Mouse (Mus musculus): ENCODE measurements at regions not wholly inside any gene's neighbourhood (a gene's known extent, or its start where the extent isn't known, plus 50 kb on each side); places are given as distances from the start of the nearest gene placed in this dataset.

DNA sequence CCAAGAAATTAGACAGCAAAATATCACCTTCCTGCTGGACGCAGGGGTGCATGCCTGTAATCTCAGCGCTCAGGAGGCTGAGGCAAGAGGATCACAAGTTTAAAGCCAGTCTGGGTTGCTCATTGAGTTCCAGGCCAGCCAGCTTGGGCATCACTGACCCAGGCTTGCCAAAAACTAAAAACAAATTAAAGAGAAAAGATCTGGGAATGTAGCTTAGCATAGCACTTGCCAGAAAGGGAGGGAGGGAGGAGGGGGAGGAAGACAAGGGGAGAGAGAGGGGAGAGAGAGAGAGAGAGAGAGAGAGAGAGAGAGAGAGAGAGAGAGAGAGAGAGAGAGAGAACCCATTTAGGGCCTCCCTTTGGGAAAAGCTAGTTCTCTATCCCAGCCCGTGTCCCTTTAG, 112.7 kb upstream of the Thy1 start:
- DNase-seq = no peak

DNA sequence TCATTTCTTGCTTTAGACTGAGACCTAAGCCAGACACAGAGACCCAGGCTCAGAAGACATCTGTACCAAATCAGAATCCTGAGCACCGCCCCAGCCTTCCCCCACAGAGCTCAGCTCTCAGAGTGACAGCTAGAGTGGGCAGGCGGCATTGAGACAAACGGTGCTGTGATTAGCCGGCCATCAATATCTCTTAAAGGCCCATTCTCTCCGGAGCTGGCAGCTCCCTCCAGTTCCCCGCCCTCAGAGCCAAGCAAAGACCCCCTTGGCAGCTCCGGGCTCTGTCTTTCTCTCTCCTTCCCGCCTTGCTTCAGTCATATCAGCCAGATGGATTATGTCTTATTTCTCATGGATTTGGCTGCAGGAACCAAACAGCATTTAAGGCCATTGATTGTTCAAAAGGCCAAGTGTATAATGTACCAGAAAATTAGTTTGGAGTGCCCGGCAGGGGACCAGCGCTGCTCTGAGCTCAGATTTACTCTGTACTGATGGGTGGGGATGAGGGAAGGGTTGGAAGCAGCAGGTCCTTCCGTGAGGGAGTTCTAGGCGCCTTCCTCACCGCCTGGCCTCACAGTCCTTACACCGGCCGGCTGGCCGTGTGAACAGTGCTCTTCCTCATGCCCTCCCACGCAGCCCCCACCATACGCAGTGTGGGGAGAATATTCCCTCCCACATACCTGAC, 109.0 kb upstream of the Thy1 start:
- no peak for DNase-seq

DNA sequence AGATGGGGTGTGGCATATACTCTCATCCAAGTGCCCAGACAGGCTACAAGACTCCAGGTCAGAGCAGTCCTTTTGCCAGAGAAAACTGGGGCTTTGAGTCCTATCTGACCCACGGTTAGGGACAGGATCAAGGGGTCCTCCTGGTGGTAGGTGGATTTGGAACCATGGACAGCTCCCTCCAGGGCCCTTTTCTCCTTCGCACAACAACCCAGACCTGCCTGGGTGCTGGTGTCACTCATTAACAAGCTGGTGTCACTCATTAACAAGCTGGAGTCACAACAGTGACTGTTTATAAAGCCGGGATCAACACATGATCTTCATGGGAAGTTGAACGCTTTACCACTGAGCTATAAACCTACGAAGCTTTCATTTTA, 108.5 kb upstream of the Thy1 start:
- peak; percentile 92 for DNase-seq

DNA sequence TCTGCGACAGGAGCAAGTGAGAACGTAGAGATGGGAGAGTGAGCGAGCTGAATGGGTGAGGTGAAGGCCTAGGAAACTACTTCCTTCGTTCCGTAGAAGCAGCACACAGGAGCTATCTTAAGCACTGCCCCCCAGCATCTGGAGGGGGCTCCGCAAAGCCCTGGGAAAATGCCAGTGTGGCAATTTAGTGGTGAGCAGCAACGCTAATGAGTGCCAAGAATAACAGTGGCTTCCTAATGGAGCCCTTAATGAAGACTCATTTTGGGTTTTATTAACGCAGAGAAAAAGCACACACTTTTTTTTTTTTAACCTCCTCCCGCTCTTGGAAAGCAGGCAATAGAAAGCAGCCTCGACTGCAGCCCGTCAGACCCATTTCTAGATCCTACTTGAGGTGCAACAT, 103.8 kb upstream of the Thy1 start:
- DNase-seq = no peak

DNA sequence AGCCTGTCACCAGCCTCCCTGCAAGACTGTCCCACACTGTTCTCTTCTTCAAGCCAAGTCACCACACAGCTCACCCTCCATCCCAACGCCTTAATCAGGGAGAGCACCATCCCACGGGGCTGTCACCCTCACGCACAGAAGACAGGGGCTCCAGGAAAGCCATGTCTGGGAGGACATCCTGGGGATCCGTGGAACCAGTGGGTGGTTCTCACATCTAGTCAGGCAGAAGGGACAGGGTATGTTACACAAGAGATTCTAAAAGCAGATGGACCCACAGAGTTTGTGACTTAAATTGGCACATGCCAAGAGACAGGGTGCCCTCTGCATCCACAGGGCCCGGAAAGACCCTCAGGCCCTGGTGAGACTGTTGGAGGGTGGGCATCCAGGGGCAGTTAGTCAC, 101.0 kb upstream of the Thy1 start:
- no peak for DNase-seq

DNA sequence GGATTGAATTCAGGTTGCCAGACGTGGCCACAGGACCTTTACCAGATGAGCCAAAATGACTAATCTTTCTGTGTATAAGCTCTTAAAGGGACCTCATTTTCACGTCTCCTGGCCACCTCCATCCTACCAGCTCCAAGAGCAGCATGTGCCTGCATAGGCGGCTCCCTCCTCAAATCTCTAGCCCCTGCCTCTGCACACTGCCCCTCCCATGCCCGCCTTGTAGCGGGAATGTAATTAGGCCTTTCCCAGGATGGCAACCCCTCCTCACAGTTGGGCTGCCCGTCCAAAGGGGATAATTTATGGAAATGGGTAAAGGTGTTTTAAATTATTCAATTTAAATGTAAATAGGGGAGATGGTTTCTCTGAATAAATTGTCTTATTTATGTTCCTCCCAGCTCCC, 99.7 kb upstream of the Thy1 start:
- DNase-seq = no peak

DNA sequence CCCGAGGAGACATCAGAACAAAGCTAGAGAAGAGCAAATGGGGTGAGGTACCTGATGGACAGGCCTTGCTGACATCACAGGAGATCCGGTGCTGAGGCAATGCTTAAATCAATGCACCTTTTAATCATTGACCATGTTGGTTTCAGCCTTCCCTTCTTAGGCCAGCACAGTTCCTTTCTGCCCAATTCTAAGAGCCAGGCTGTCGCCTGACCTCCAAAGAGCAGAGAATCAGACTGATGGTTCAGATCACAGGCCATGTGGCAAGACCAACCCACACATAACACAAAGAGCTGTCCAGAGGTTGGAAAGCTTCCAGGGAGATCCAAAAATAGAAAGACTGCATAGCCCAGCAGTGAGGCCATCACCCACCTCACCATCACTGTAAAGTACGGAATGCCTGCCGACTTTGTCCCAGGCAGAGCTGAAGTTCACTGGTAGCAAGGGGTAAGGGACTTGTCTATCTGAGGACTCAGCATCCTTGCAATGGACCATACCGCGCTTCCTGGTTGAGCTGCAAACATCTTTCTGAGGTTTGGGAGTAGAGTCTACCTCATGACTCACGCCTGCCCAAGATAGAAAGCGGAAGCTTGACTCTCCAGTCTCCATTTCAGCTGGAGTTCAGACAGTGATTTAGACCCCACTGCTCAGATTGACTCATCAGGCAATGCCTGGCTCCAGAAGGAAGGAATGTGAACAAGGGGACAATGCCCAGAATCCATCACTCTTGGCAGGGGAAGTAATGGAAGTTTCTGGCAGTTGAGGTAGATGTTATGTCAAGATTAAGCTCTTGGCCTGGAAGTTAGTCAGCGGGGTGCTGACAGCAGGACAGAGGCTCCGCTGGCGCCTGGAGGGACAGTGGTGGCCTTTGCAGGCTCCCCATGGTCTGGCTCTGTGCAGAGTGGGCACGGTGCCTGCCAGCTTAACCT, 98.1 kb upstream of the Thy1 start:
- DNase-seq = no peak

DNA sequence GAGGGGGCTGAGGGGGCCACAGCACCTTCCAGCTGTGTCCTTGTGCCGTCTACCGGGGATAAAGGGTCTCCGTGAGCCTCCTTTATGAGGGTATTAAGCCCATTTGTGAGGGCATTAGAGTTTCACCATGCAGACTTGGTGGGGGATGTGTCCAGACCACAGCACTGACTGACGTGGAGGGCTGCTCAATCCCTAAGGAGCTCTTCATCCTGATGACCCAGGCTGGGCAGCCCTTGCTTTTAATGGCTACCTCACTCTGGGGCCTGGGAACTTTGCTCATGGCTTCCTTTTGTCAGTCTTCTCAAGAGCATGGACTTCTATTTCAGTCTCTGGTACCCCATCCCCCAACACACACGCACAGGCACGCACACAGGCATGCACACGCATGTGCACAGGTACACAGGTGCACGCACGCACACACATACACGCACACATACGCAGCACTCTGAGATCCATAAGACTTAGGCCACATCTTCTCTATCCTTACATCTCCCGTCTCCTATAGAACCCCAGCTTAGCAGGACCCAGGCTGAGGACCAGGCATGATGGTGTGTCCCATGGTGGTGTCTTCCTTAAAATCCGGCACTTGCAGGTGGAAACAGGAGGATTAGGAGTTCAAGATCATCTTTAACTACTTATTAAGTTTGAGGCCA, 97.1 kb upstream of the Thy1 start:
- DNase-seq = no peak

DNA sequence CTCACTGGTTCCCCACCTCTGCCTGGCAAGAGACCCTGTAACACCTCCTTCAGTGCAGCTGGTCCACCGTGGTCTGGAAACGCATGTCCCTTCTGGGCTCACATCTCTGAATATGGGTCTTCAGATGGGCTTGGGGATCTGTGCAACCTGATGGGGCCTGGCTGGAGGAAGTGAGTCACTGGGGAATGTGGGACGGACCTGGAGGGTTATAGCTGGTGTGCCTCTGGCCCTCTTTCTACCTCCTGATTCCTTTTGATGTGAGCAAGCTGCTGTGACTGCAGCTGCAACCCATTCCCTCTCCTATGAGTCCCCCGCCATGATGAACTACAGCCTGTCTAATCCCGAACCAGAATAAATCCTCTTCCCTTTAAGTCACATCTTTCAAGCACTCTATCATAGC, 96.1 kb upstream of the Thy1 start:
- no peak for DNase-seq

DNA sequence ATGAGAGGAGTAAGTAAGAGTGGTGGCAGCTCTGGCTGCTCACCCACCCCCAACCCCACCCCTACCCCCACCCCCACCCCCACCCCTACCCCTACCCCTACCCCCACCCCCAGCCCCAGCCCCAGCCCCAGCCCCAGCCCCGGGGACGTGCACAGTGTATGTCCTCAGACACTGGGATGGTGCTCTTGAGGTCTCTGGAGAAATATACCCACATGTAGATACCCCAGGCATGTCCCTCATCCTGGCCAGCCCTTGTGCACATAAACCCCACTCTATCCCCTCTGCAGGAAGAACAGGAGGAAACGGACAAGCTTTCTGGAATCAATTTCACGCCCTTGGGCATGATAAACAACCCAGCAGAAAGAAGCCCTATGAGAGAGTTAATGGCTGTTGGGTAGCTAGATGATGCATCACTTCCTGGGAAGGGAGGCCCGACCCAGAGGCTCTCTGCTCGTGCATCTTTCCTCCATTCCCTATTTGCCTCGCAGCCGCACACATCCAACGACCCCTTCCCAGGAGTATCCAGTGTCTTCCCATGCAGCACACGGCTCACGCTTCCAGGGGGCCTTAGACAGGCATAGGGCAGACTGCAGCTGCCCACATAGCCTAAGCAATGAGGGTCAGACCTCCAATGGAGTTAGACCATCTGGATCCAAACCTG, 95.6 kb upstream of the Thy1 start:
- no peak for DNase-seq

DNA sequence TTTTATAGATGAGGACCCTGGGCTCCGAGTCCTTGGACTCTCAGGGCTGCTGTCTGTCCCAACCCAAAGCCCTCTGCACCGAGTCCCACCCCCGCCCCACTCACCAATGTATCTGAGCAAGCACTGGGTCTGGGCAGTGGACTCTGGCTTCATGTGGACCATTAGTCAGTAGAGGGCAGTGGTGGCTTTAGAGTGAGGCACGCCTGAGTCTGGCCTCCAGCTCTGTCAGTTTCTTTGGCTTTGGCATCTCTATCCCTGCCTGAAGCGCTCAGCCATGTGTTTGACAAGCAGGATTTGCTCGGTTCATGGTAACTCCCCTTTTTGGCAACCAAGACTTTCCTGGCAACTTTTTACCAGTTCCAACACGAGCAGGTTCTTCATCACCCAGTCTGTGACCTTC, 90.1 kb upstream of the Thy1 start:
- DNase-seq = peak; percentile 19

DNA sequence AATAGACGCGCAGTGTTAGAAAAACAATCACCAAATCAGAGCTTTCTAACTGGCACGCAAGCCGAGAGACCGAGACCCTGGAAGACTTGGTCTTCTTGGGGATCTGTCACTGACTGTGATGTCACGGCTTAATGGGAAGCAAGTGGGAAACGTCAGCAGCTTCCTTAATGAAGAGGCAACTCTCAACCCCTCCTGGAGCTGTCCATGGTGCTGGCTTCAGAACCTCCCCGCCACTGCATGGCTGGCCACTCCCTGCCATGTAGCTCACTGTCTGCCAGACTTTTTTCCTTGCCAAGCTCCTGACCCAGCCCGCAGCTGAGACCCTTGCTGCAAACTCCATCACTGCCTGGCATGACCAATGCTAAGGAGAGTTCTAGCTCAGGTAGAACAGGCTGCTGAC, 83.6 kb upstream of the Thy1 start:
- DNase-seq = peak; percentile 22

DNA sequence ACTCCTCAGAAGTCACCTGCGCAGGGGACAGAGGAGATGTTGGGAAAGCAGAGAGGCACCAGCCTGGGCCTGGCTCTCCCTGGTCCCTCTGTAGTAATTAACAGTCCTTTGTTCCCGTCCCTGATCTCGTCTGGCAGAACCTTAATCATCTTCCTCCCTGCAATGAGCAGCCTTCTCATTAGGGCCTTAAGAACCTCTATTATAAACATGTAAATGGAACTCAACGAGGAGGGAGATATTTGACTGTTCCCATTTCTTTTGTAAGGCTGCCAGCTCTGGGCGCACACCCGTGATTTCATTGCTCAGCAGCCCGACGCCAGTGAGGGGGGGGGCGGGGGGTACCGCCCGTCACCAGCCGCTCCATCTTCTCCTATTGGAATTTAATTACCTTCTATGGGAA, 81.8 kb upstream of the Thy1 start:
- no peak for DNase-seq

DNA sequence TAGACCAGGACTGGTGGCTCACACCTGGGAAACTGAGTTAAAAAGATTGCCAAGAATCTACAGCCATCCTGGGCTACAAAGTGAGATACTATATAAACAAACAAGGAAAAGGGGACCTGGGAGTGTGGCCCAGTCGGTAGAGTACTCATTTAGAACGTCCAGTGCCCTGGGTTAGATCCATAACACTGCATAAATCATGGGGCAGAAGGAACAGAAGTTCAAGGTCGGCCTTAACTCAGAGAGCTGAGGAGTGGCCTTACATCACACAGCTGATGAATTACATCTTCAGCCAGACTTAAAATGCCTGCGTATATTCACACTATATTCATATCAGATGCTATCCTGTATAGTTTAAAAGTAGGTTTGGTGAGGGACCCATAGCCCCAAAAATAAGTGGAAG, 78.0 kb upstream of the Thy1 start:
- no peak for DNase-seq

DNA sequence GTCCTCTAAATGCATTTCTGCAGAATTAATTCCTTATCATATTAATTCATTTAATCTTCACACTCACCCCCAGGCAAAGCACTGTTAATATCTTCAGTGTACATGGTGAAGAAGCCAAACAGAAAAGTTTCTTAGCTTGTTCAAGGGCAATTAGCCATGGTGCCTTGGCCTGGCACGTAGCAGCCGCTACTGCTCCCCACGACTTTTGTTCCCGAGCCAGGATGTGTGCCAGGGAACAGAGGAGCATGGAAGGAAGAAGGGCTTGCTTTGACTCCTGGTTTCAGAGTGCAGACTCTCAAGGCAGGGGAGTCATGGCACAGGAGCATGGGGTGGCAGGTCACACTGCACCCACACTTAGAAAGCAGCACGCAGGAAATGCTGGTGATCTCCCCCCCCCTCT, 77.4 kb upstream of the Thy1 start:
- no peak for DNase-seq

DNA sequence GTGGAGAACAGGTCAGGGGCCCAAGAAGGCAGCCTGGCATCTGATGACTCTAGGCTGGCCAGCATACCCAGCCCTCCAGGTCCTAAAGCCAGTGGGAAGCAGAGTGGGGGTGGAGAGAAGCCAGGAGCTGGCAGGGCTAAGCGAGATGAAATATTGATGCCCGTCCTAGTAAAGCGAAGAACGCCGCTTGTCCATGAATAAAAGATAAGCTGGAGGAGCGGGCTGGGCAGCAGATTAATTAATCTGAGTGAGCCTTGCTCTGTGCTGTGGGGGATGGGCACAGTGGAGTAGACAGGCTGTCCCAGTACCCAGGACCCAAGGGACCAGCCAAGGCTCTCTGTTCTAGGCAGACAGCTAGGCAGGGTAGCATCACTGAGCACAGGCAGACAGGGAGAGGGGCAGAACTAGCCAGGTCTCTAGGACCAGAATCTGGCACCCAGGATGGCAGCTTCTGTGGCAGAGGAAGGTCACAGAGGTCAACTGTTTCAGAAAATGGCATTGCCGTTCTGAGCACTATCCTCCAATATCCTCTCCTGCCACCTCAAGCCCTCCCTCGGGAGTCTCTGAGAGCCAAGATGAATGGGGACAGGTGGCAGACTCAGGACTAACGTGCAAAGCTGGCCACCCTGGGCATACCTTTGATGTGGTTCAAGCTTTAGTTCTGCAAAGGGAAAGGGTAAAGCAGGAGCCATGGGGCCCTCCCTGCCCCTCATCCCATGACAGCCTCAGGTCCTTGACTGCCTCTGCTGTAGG, 73.0 kb upstream of the Thy1 start:
- no peak for DNase-seq

DNA sequence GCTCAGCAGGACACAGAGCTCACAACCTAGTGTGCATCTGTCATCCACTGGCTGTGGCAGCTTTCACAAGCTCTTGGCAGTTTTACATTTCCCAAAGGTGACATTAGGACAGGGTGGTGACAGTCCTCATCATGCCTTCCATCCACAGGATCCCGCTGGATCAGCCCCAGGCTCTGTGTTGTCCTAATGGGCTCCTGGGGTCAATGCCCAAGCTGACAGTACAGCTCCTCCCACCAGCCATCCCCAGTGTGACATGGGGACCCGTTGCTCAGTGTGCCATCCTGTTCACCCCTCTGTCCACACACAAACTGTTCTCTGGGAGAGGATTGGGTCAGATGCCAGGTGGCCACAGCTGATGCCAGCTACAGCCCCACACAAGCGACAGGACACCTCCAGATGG, 72.3 kb upstream of the Thy1 start:
- no peak for DNase-seq

DNA sequence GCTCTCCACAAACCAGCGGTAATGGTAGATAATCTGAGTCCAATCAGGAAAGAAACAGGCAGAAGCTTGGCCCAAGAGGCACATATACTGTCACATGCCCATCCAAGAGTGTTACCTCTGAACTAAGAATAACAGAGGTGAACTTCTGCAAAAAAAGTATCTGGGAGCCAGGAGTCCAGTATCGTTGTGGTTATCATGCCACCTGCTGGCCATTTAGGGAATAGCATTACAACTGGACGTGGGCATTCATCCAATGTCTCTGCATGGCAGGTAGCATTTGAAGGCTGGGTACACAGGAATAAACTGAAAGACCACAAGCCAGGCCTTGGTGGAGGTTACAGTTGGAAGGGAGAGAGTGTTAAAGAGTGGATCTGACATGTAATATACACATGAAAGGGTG, 70.9 kb upstream of the Thy1 start:
- DNase-seq = peak; percentile 87

DNA sequence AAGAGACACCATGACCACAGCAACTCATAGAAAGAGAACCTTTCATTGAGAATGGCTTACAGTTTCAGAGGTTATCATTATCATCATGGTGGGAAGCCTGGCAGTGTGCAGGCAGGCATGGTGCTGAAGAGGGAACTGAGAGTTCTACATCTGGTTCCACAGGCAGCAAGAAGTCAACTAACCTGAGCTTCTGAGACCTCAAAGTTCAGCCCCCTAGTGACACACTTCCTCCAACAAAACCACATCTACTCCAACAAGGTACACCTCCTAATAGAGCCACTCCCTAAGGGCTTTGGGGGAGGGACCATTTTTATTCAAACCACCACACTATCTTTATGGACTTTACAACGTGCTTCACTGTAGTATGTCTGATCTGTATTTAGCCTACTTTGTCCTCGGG, 67.8 kb upstream of the Thy1 start:
- no peak for DNase-seq

DNA sequence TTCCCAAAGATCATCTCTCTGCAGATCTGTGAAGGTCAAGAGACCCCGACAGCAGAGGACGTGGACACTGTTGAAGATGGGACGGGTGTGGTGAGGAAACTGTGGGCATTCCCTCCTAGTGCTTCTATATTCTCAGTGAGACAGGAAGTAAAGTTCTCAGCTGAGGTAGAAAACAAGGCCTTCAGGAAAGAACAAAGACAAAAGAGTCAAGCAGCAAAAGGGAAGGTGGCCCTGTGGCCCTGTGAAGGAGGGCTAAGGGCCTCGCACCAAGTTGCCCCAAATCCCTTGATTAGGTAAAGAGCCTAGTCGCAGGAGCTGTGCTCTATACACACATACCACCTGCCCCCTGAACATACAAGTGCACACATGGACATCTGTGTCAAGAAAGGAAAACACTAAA, 66.8 kb upstream of the Thy1 start:
- DNase-seq = no peak

DNA sequence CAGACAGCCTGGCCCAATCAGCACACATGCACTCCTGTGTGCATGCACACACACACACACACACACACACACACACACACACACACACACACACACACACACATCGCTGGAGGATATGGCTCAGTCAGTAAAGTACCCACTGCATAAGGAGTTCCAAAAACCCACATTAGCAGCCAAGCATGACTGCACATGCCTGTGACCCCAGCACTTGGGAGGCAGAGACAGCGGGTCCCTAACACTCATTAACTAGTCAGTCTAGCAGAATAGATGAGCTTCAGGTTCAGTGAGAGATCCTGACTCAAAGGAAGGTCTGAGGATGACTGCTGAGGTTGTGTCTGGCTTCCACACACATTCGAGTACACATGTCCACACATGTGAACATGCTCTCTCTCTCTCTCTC, 65.4 kb upstream of the Thy1 start:
- peak; percentile 42 for DNase-seq

DNA sequence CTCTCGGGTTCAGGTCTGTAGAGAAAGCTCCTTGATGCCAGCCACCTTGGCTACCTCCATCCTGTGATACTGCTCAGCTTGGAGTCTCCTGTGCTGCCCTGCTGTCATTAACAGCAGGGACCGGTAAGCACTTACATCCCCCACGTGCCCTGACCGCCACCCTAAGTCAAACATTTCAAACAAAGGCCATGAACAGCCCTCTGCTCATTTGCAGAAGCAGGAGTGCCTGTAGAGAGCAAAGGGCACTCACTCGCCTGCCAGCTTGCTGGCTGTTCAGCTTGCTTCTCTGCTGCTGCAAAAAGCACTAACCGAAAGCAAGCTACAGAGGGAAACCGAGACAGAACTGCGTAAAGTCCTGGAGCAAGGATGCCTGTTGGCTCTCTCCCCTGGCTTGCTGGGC, 61.8 kb upstream of the Thy1 start:
- peak; percentile 37 for DNase-seq

DNA sequence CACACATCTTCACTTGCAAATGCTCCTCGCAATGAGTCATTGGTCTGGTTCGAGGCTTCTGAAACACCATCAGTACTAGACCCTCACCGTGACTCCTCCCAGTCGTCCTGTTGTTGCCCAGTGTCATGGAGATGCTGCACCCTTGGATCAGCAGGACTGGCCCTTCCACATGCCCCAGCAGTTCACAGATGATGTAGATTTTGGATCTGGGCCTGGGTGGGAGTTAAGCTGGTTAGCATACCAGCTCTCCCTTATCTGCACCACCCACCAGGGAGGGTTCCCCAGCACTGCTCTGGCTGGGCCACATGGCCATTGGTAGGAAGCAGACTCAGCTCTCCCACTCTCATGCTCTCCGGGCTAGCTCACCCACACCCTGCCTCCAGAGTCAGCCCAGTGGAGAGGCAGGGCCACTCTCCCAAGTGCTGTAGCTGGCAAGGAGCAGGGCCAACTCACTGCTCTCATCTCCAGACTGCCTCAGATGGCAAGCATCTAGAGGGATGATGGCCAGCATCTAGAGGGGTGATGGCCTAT, 60.8 kb upstream of the Thy1 start:
- DNase-seq = no peak

All from kidney, adult 9 months (tissue).